In genomic region chr6:91198456-91198855, GRCm38 (mm10) we compare ENCODE assay signal across 21 mouse cellular contexts. TPM values are rescaled to one million over a fixed set of nuclear protein-coding genes. Genes with fewer than 3 reads are reported as not detected.
DNase-seq lines count a peak whose midpoint lies in the region; ATAC-seq and TF ChIP-seq lines count a peak whose summit lies in the region.
"Had no signal": no experiment of that assay in that cellular context is flagged by ENCODE, and none has a peak within 500 bp of the region (broad histone marks: within the 10 kb centered on the region; RNA-seq: fewer than 3 reads in every experiment).

No protein-coding gene starts in this region.

- TF ChIP-seq CTCF in midbrain, postnatal 0 days (IDR thresholded peaks at IDR 0.05): no peak
- TF ChIP-seq CTCF in intestine, postnatal 0 days (IDR thresholded peaks at IDR 0.05; ENCODE audit: low read depth): no peak

- no peaks in the 10 kb centered on the region for H3K36me3 ChIP-seq in hindbrain, embryonic 14.5 days (replicated peaks; ENCODE audit: control insufficient read depth, insufficient read depth)
- H3K36me3 ChIP-seq in hindbrain, embryonic 11.5 days (ENCODE audit: control insufficient read depth, insufficient read depth, low read length): no peaks in the 10 kb centered on the region
- no peaks in the 10 kb centered on the region for H3K36me3 ChIP-seq in midbrain, postnatal 0 days (ENCODE audit: insufficient read depth, low read length)
- no peaks in the 10 kb centered on the region for H3K36me3 ChIP-seq in midbrain, embryonic 11.5 days (ENCODE audit: control insufficient read depth, insufficient read depth, low read length)
- H3K36me3 ChIP-seq in hindbrain, embryonic 16.5 days (ENCODE audit: control insufficient read depth, insufficient read depth, low read length): no peaks in the 10 kb centered on the region
- no peaks in the 10 kb centered on the region for H3K36me3 ChIP-seq in intestine, postnatal 0 days (ENCODE audit: control insufficient read depth, insufficient read depth)
- H3K36me3 ChIP-seq: limb, embryonic 15.5 days had no signal

- no peak overlapping the region for H3K4me3 ChIP-seq in hindbrain, embryonic 14.5 days (replicated peaks; ENCODE audit: low read length)
- no peak overlapping the region for H3K4me3 ChIP-seq in hindbrain, embryonic 11.5 days (ENCODE audit: low read depth, low read length)
- H3K4me3 ChIP-seq in midbrain, postnatal 0 days (ENCODE audit: low read depth, low read length): no peak overlapping the region
- H3K4me3 ChIP-seq in midbrain, embryonic 11.5 days (ENCODE audit: low read depth, low read length): no peak overlapping the region
- H3K4me3 ChIP-seq in hindbrain, embryonic 16.5 days (ENCODE audit: low read length): no peak overlapping the region
- no peak overlapping the region for H3K4me3 ChIP-seq in intestine, postnatal 0 days (ENCODE audit: low read depth, low read length)
- H3K4me3 ChIP-seq: erythroblast, embryonic 14.5 days; gastrocnemius, adult 2 months; limb, embryonic 15.5 days; myocyte had no signal

- ATAC-seq in hindbrain, embryonic 14.5 days (ENCODE audit: low FRiP score): peak; percentile 51
- no peak for ATAC-seq in hindbrain, embryonic 11.5 days (ENCODE audit: low FRiP score)
- ATAC-seq in midbrain, postnatal 0 days (ENCODE audit: low FRiP score): peak; percentile 32; the same call in 1 of the 2 replicates
- no peak for ATAC-seq in midbrain, embryonic 11.5 days (ENCODE audit: low FRiP score)
- ATAC-seq in hindbrain, embryonic 16.5 days: peak; percentile 30; the same call in 1 of the 2 replicates
- no peak for ATAC-seq in intestine, postnatal 0 days
- ATAC-seq: liver, postnatal 0 days had no signal

- H3K4me2 ChIP-seq in hindbrain, embryonic 14.5 days (replicated peaks): no peak overlapping the region
- no peak overlapping the region for H3K4me2 ChIP-seq in hindbrain, embryonic 11.5 days (replicated peaks; ENCODE audit: low read depth, low read length)
- H3K4me2 ChIP-seq in midbrain, postnatal 0 days (ENCODE audit: low read depth, low read length, poor library complexity, severe bottlenecking): no peak overlapping the region
- H3K4me2 ChIP-seq in midbrain, embryonic 11.5 days: no peak overlapping the region
- H3K4me2 ChIP-seq in hindbrain, embryonic 16.5 days (ENCODE audit: low read length): no peak overlapping the region
- no peak overlapping the region for H3K4me2 ChIP-seq in intestine, postnatal 0 days (replicated peaks; ENCODE audit: low read depth)
- H3K4me2 ChIP-seq: heart, embryonic 11.5 days; limb, embryonic 15.5 days had no signal

- H3K9me3 ChIP-seq in hindbrain, embryonic 14.5 days (ENCODE audit: control insufficient read depth, low read length): no peaks in the 10 kb centered on the region
- H3K9me3 ChIP-seq in hindbrain, embryonic 11.5 days (ENCODE audit: control insufficient read depth, low read length): no peaks in the 10 kb centered on the region
- H3K9me3 ChIP-seq in midbrain, postnatal 0 days (ENCODE audit: low read length): no peaks in the 10 kb centered on the region
- no peaks in the 10 kb centered on the region for H3K9me3 ChIP-seq in midbrain, embryonic 11.5 days (ENCODE audit: control insufficient read depth, low read length)
- H3K9me3 ChIP-seq in hindbrain, embryonic 16.5 days (ENCODE audit: control insufficient read depth, low read length): no peaks in the 10 kb centered on the region
- H3K9me3 ChIP-seq in intestine, postnatal 0 days (ENCODE audit: control insufficient read depth): no peaks in the 10 kb centered on the region
- H3K9me3 ChIP-seq: limb, embryonic 15.5 days had no signal

- DNase-seq in hindbrain, embryonic 14.5 days (ENCODE audit: low spot score): no peak
- DNase-seq in hindbrain, embryonic 11.5 days (ENCODE audit: low spot score): no peak
- DNase-seq in midbrain, postnatal 0 days (ENCODE audit: low spot score): no peak
- no peak for DNase-seq in midbrain, embryonic 11.5 days (ENCODE audit: low spot score, missing footprints)
- DNase-seq in heart, adult 9 months (ENCODE audit: low spot score in 2 of 2): no peak
- DNase-seq: adrenal gland, postnatal 36 days; cerebellum, adult 11-12 months; cerebellum, postnatal 36 days; gastrocnemius, adult 2 months; heart, postnatal 10 days; kidney, adult 2 months; kidney, postnatal 4 days; liver, postnatal 0 days; lung, postnatal 10 days had no signal

- H3K4me1 ChIP-seq in hindbrain, embryonic 14.5 days (replicated peaks; ENCODE audit: control insufficient read depth, insufficient read depth, low read length): 0 out of 2 replicates have a peak, but pooled peaks cover 9% of the 10 kb centered on the region
- peaks cover 4% of the 10 kb centered on the region; the same call in 1 of the 2 replicates for H3K4me1 ChIP-seq in hindbrain, embryonic 11.5 days (replicated peaks; ENCODE audit: control insufficient read depth, insufficient read depth, low read length)
- H3K4me1 ChIP-seq in midbrain, postnatal 0 days (ENCODE audit: insufficient read depth, low read length): no peaks in the 10 kb centered on the region
- H3K4me1 ChIP-seq in midbrain, embryonic 11.5 days (ENCODE audit: control insufficient read depth, insufficient read depth, low read length): 0 out of 2 replicates have a peak, but pooled peaks cover 2% of the 10 kb centered on the region
- peaks cover 7% of the 10 kb centered on the region for H3K4me1 ChIP-seq in hindbrain, embryonic 16.5 days (ENCODE audit: control insufficient read depth, insufficient read depth, low read depth, low read length)
- no peaks in the 10 kb centered on the region for H3K4me1 ChIP-seq in intestine, postnatal 0 days (replicated peaks; ENCODE audit: control insufficient read depth, insufficient read depth, low read length)

- no peak overlapping the region for H3K27ac ChIP-seq in hindbrain, embryonic 14.5 days
- no peak overlapping the region for H3K27ac ChIP-seq in hindbrain, embryonic 11.5 days (ENCODE audit: low read depth, low read length)
- no peak overlapping the region for H3K27ac ChIP-seq in midbrain, postnatal 0 days (ENCODE audit: low read depth, low read length)
- H3K27ac ChIP-seq in midbrain, embryonic 11.5 days (ENCODE audit: low read depth, low read length): no peak overlapping the region
- no peak overlapping the region for H3K27ac ChIP-seq in hindbrain, embryonic 16.5 days (ENCODE audit: low read depth, low read length)
- H3K27ac ChIP-seq in intestine, postnatal 0 days (ENCODE audit: low read depth, low read length): no peak overlapping the region
- H3K27ac ChIP-seq: gastrocnemius, adult 2 months; limb, embryonic 15.5 days had no signal

- H3K9ac ChIP-seq in hindbrain, embryonic 14.5 days: no peak overlapping the region
- H3K9ac ChIP-seq in hindbrain, embryonic 11.5 days (ENCODE audit: low read depth, low read length): no peak overlapping the region
- H3K9ac ChIP-seq in midbrain, postnatal 0 days (replicated peaks; ENCODE audit: low read length, poor library complexity, severe bottlenecking): no peak overlapping the region
- H3K9ac ChIP-seq in midbrain, embryonic 11.5 days (ENCODE audit: low read length): no peak overlapping the region
- H3K9ac ChIP-seq in hindbrain, embryonic 16.5 days (ENCODE audit: low read depth, low read length): no peak overlapping the region
- H3K9ac ChIP-seq in intestine, postnatal 0 days (ENCODE audit: low read depth, low read length): no peak overlapping the region
- H3K9ac ChIP-seq: limb, embryonic 15.5 days; liver, postnatal 0 days had no signal

- H3K27me3 ChIP-seq in hindbrain, embryonic 14.5 days (ENCODE audit: control insufficient read depth, insufficient read depth, low read length): no peaks in the 10 kb centered on the region
- no peaks in the 10 kb centered on the region for H3K27me3 ChIP-seq in hindbrain, embryonic 11.5 days (ENCODE audit: control insufficient read depth, insufficient read depth, low read length)
- H3K27me3 ChIP-seq in midbrain, postnatal 0 days (ENCODE audit: insufficient read depth, low read length): no peaks in the 10 kb centered on the region
- no peaks in the 10 kb centered on the region for H3K27me3 ChIP-seq in midbrain, embryonic 11.5 days (ENCODE audit: control insufficient read depth, insufficient read depth, low read length)
- H3K27me3 ChIP-seq in hindbrain, embryonic 16.5 days (replicated peaks; ENCODE audit: control insufficient read depth, insufficient read depth, low read length): no peaks in the 10 kb centered on the region
- no peaks in the 10 kb centered on the region for H3K27me3 ChIP-seq in intestine, postnatal 0 days (replicated peaks; ENCODE audit: control insufficient read depth, insufficient read depth, low read length)
- H3K27me3 ChIP-seq: limb, embryonic 15.5 days had no signal

- WGBS in hindbrain, embryonic 14.5 days: 73% methylated on average over 2 of the region's 2 CpGs
- 70% methylated on average over 2 of the region's 2 CpGs for WGBS in hindbrain, embryonic 11.5 days
- WGBS in midbrain, postnatal 0 days: 71% methylated on average over 2 of the region's 2 CpGs
- WGBS in midbrain, embryonic 11.5 days: 78% methylated on average over 2 of the region's 2 CpGs
- WGBS in hindbrain, embryonic 16.5 days: 65% methylated on average over 2 of the region's 2 CpGs
- WGBS in intestine, postnatal 0 days: 65% methylated on average over 2 of the region's 2 CpGs

RNA-seq across cellular contexts. Expression of gene Fbln2, which starts 13.8 kb away (rescaled TPM):
- polyA plus RNA-seq in hindbrain, embryonic 14.5 days (2014; fragmentation: Nextera tagmentation; extraction: Ambion mirVana): 26.2 and 27.2 TPM in 2 replicates
- polyA plus RNA-seq in hindbrain, embryonic 11.5 days (2014; fragmentation: Nextera tagmentation; extraction: Ambion mirVana): 30.7 and 36.5 TPM in 2 replicates
- 32.0 and 33.5 TPM in 2 replicates for total RNA-seq in midbrain, postnatal 0 days (2014; rRNA removed)
- 12.1 and 15.3 TPM in 2 replicates for polyA plus RNA-seq in midbrain, postnatal 0 days (2015; fragmentation: Nextera tagmentation; extraction: Ambion mirVana)
- 21.9 TPM in 2 replicates for polyA plus RNA-seq in midbrain, embryonic 11.5 days (2014; fragmentation: Nextera tagmentation; extraction: Ambion mirVana)
- 29.7 and 34.2 TPM in 2 replicates for polyA plus RNA-seq in hindbrain, embryonic 16.5 days (2015; fragmentation: Nextera tagmentation; extraction: Ambion mirVana)
- polyA plus RNA-seq in intestine, postnatal 0 days (2015; fragmentation: Nextera tagmentation; extraction: Ambion mirVana): 19.5 and 24.1 TPM in 2 replicates
- total RNA-seq: megakaryocyte progenitor cell, adult 5-6 weeks had no signal

RNA-seq across cellular contexts. Expression of gene Hdac11, which starts 42.0 kb away (rescaled TPM):
- polyA plus RNA-seq in hindbrain, embryonic 14.5 days (2014; fragmentation: Nextera tagmentation; extraction: Ambion mirVana): 42.7 and 50.1 TPM in 2 replicates
- polyA plus RNA-seq in hindbrain, embryonic 11.5 days (2014; fragmentation: Nextera tagmentation; extraction: Ambion mirVana): 13.2 and 14.5 TPM in 2 replicates
- 104 and 121 TPM in 2 replicates for total RNA-seq in midbrain, postnatal 0 days (2014; rRNA removed)
- 55.2 and 59.1 TPM in 2 replicates for polyA plus RNA-seq in midbrain, postnatal 0 days (2015; fragmentation: Nextera tagmentation; extraction: Ambion mirVana)
- polyA plus RNA-seq in midbrain, embryonic 11.5 days (2014; fragmentation: Nextera tagmentation; extraction: Ambion mirVana): 12.8 and 13.0 TPM in 2 replicates
- polyA plus RNA-seq in hindbrain, embryonic 16.5 days (2015; fragmentation: Nextera tagmentation; extraction: Ambion mirVana): 50.1 and 53.5 TPM in 2 replicates
- 4.2 and 4.8 TPM in 2 replicates for polyA plus RNA-seq in intestine, postnatal 0 days (2015; fragmentation: Nextera tagmentation; extraction: Ambion mirVana)

Comparison
In these comparisons a context has a peak if more than half of its experiments do, and no peak if none do; other contexts are left out.
1. ATAC-seq: peak in hindbrain, embryonic 14.5 days (single experiment), midbrain, postnatal 0 days (single experiment) and hindbrain, embryonic 16.5 days (single experiment); none in hindbrain, embryonic 11.5 days (single experiment), midbrain, embryonic 11.5 days (single experiment) and intestine, postnatal 0 days (single experiment).